In genomic region chr5:146695543-146695942, GRCm38 (mm10) we compare ENCODE assay signal across 17 mouse cellular contexts.
"Had no signal": no experiment of that assay in that cellular context is flagged by ENCODE, and none has a peak within 500 bp of the region (broad histone marks: within the 10 kb centered on the region; RNA-seq: fewer than 3 reads in every experiment).

No protein-coding gene starts in this region.

- H3K36me3 ChIP-seq: intestine, embryonic 15.5 days; kidney, embryonic 15.5 days; limb, embryonic 10.5 days; limb, embryonic 13.5 days; midbrain, embryonic 12.5 days; midbrain, embryonic 15.5 days; neural tube, embryonic 13.5 days had no signal

- H3K4me2 ChIP-seq: intestine, embryonic 15.5 days; kidney, embryonic 15.5 days; limb, embryonic 13.5 days; midbrain, embryonic 12.5 days; midbrain, embryonic 15.5 days; neural tube, embryonic 13.5 days had no signal

- ATAC-seq: intestine, embryonic 15.5 days; midbrain, embryonic 15.5 days had no signal

- H3K9ac ChIP-seq: intestine, embryonic 15.5 days; kidney, embryonic 15.5 days; limb, embryonic 13.5 days; midbrain, embryonic 12.5 days; midbrain, embryonic 15.5 days; neural tube, embryonic 13.5 days had no signal

- H3K4me1 ChIP-seq: midbrain, embryonic 12.5 days; midbrain, embryonic 15.5 days had no signal

- DNase-seq: kidney, adult 11 months; kidney, adult 8-10 months; kidney, postnatal 10 days; layer of hippocampus, adult 9-11 months; lung, adult 18-20 months; retina, postnatal 1 day; thymus, adult 18-20 months; thymus, postnatal 36 days had no signal

- H3K9me3 ChIP-seq: intestine, embryonic 15.5 days; kidney, embryonic 15.5 days; limb, embryonic 10.5 days; limb, embryonic 13.5 days; midbrain, embryonic 12.5 days; midbrain, embryonic 15.5 days; neural tube, embryonic 13.5 days had no signal

- H3K27me3 ChIP-seq: intestine, embryonic 15.5 days; kidney, embryonic 15.5 days; midbrain, embryonic 15.5 days; neural tube, embryonic 13.5 days had no signal

- H3K4me3 ChIP-seq: intestine, embryonic 15.5 days; kidney, embryonic 15.5 days; layer of hippocampus, adult 2 months; limb, embryonic 10.5 days; limb, embryonic 13.5 days; midbrain, embryonic 12.5 days; midbrain, embryonic 15.5 days; neural tube, embryonic 13.5 days had no signal

- H3K27ac ChIP-seq: intestine, embryonic 15.5 days; kidney, embryonic 15.5 days; layer of hippocampus, adult 2 months; limb, embryonic 10.5 days; limb, embryonic 13.5 days; macrophage; midbrain, embryonic 12.5 days; midbrain, embryonic 15.5 days; neural tube, embryonic 13.5 days had no signal
